Mouse (Mus musculus) lung, embryonic 14.5 days (tissue): ENCODE measurements around the gene Rnaseh2a. TPM values are rescaled to one million over a fixed set of nuclear protein-coding genes. Genes with fewer than 3 reads are reported as not detected.

Experiments used
- ATAC-seq: fragments of 200-750 bp; cut with Nextera tagmentation; 2 replicates; pipeline ENCODE4 v1.8.0; 2017; ENCODE audit warnings: mild to moderate bottlenecking, moderate TSS enrichment, moderate library complexity; ENCODE audit not compliant: insufficient read depth
- DNase-seq: peaks from one replicate; pipeline ENCODE4 v3.0.0-alpha.2; 2015
- H3K27ac ChIP-seq: fragments of 300-500 bp; sonication (generic); 2 replicates; pipeline ENCODE4 v1.5.1; 2014; ENCODE audit warnings: low read depth, mild to moderate bottlenecking, moderate library complexity
- H3K27me3 ChIP-seq: fragments of 300-500 bp; sonication (generic); 2 replicates; pipeline ENCODE4 v1.6.1; 2014; ENCODE audit warnings: low read length, control low read depth; ENCODE audit not compliant: insufficient read depth
- H3K36me3 ChIP-seq: fragments of 300-500 bp; sonication (generic); 2 replicates; pipeline ENCODE4 v1.6.1; 2014; ENCODE audit warnings: control low read depth; ENCODE audit not compliant: insufficient read depth
- H3K4me1 ChIP-seq: fragments of 300-500 bp; sonication (generic); 2 replicates; pipeline ENCODE4 v1.6.1; 2014; ENCODE audit warnings: antibody characterized with exemption, control low read depth; ENCODE audit not compliant: insufficient read depth
- H3K4me2 ChIP-seq: fragments of 300-500 bp; sonication (generic); 2 replicates; pipeline ENCODE4 v1.6.1; 2014; ENCODE audit warnings: mild to moderate bottlenecking
- H3K4me3 ChIP-seq: fragments of 300-500 bp; sonication (generic); 2 replicates; pipeline ENCODE4 v1.5.1; 2014; ENCODE audit warnings: low read depth, low read length
- H3K9ac ChIP-seq: fragments of 300-500 bp; sonication (generic); 2 replicates; pipeline ENCODE4 v1.6.1; 2014
- H3K9me3 ChIP-seq: fragments of 300-500 bp; sonication (generic); 2 replicates; pipeline ENCODE4 v1.6.1; 2016; ENCODE audit warnings: low read depth, low read length, control low read depth
- CTCF ChIP-seq: IDR thresholded peaks from 2 replicates; pipeline ENCODE4 v1.5.1; 2016; ENCODE audit warnings: antibody characterized with exemption, low read depth
- WGBS: fragments of 180-500 bp; shearing (Covaris S2); extraction: QIAGEN DNeasy Blood & Tissue Kit; methylation state at CpG from one replicate; pipeline ENCODE4 v1.1.7; 2014; 5-methylcytosine and 5-hydroxymethylcytosine counted together
- polyA plus RNA-seq: library from polyadenylated mRNA; unstranded; fragments of >200 nt; fragmentation: Nextera tagmentation; extraction: Ambion mirVana; gene quantifications from 2 replicates; pipeline ENCODE4 v1.2.1, GENCODE M21; 2014

Rnaseh2a gene
- 117 and 121 TPM in 2 replicates for polyA plus RNA-seq

DNA sequence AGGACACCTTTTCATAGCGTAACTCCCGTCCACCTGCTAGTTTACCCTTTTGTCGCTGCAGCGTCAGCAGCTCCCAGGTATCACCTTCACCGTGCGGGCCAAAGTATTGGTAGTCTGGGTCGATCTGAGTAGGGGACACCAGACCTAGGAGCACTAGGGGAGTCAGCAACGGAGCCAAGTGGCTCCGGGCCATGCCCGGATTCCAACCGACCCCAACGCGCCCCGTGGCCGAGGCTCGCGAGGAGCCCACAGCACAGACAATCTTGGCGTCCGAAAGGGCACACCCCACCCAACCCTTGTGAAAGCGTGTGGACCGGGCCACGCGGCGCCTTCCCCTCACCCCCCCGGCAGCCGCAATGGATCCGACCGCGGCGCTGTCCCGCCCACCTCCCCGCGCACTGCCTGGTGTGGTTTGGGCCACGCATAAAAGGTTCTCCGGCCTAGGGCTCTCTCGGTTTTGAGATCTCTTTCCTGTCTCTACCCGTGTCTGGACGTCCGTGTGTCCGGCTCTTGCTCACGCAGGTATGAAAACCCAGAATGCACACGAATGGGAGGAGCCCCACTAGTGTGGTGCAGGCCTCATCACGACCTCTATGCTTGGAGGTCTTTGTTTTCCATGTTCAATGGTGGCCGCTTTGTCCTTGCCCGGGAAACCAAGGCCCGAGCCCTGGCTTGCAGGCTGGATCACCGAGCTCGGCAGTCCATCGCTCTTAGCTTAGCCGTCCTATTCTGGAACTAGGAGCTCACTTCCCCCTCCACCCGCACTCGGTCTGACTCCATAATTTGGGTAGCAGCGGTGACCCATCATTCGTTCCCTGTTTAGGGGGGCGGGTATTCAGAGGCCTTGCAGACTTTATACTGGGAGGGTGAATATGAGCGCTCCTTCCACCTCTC, at the start of gene Rnaseh2a, which contains the start of the genes Gm49661 and Prdx2:
Gene Rnaseh2a (minus strand): TSS at position 527 of the 894 bp plus-strand sequence.
Gene Gm49661 (minus strand): TSS at position 193 of the 894 bp plus-strand sequence.
Gene Prdx2 (plus strand): TSS at position 347 of the 894 bp plus-strand sequence.
- Histone ChIP-seq H3K9me3 (no peaks in the 10 kb centered on the region), H3K27me3 (no peaks in the 10 kb centered on the region), H3K4me2 (peak within 1 kb of the TSS; percentile 95), H3K27ac (peak within 1 kb of the TSS; percentile 91), H3K36me3 (peaks cover 43% of the 10 kb centered on the region), H3K4me1 (peaks cover 7% of the 10 kb centered on the region), H3K4me3 (peak within 1 kb of the TSS; percentile 67), H3K9ac (peak within 1 kb of the TSS; percentile 94)
- TF ChIP-seq CTCF: no peak
- DNase-seq (peak; percentile 87), ATAC-seq (peak; percentile 72)
- WGBS: under 1% methylated on average over 56 of the region's 56 CpGs

DNA sequence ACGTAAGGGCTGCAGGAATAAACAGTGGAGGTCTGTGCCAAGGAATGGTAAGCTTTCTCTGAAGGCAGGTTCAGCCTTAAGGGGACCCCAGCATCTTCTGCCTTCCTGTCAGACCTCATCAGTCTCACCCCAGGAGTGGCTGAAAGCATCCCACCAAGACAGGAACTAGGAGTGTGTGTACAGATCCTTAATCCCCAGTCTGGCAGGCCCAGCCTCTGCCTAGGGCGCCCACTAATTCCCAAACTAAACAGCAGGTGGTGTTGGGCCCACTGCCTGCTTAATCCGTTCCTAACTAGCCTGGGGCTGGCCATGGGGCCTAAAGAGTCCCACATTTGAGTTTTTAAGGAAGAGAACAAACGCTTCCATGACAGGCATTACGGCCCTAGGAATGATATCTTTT, 47.6 kb upstream of the Rnaseh2a start:
- H3K9me3 ChIP-seq: no peaks in the 10 kb centered on the region
- H3K4me1 ChIP-seq: no peaks in the 10 kb centered on the region
- H3K27ac ChIP-seq: no peak overlapping the region
- ATAC-seq (no peak), DNase-seq (no peak)
- peaks cover 49% of the 10 kb centered on the region for H3K36me3 ChIP-seq
- no peak overlapping the region for H3K4me3 ChIP-seq
- WGBS: 45% methylated on average over 5 of the region's 5 CpGs
- TF ChIP-seq CTCF: no peak
- H3K4me2 ChIP-seq: no peak overlapping the region
- H3K9ac ChIP-seq: no peak overlapping the region
- H3K27me3 ChIP-seq: peaks cover 19% of the 10 kb centered on the region

DNA sequence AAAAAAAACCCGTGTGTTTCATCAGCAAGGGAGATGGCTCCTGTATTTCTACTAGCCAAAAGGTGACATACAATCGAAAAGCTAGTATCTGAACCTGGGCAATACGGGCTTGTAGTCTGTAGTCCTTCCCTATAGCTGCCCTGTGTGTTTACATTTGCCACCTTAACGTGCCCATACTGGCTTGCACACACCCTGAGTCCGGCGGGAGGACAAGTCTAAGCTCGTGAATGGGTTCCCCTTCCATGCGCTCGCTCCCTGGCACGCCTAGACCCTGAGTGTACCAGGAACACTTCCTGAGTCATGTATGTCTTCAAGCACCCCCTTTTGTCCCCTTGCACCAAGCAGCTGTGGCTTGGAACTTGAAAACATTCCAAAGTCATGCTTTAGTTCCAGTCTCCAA, 47.2 kb upstream of the Rnaseh2a start:
- H3K9ac ChIP-seq: no peak overlapping the region
- no peaks in the 10 kb centered on the region for H3K9me3 ChIP-seq
- WGBS: 54% methylated on average over 10 of the region's 10 CpGs
- no peak for DNase-seq
- H3K27ac ChIP-seq: no peak overlapping the region
- no peak overlapping the region for H3K4me2 ChIP-seq
- TF ChIP-seq CTCF: no peak
- H3K4me1 ChIP-seq: no peaks in the 10 kb centered on the region
- peaks cover 44% of the 10 kb centered on the region for H3K36me3 ChIP-seq
- H3K27me3 ChIP-seq: peaks cover 20% of the 10 kb centered on the region
- H3K4me3 ChIP-seq: no peak overlapping the region
- ATAC-seq: no peak

DNA sequence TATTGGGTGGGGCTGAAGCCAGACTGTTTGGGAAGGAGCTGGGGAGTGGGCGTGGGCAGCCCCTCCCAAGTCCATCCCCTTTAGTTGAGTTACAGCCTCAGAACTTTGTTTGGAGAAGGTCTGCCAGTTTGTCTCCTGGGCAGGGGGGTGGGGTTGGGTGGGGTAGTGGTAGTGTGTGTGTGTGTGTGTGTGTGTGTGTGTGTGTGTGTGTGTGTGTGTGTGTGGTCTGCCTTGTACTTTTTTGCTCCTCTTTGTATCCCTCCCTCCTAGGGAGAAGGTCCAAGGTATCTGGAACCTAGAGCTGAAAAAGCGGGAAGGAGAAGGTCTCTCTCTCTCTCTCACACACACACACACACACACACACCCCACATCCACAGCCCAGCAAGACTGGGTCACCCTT, 44.9 kb upstream of the Rnaseh2a start, which contains the start of gene Best2:
Gene Best2 (minus strand): TSS at position 101 of the 400 bp plus-strand sequence.
- no peak for ATAC-seq
- Histone ChIP-seq H3K4me2 (peak within 1 kb of the TSS; percentile 51), H3K27me3 (peaks cover 37% of the 10 kb centered on the region), H3K9me3 (no peaks in the 10 kb centered on the region), H3K4me1 (no peaks in the 10 kb centered on the region), H3K27ac (no peak within 1 kb of the TSS), H3K9ac (no peak within 1 kb of the TSS), H3K36me3 (peaks cover 22% of the 10 kb centered on the region), H3K4me3 (peak within 1 kb of the TSS; percentile 24)
- WGBS: 44% methylated on average over 2 of the region's 2 CpGs
- TF ChIP-seq CTCF: no peak
- DNase-seq: no peak

DNA sequence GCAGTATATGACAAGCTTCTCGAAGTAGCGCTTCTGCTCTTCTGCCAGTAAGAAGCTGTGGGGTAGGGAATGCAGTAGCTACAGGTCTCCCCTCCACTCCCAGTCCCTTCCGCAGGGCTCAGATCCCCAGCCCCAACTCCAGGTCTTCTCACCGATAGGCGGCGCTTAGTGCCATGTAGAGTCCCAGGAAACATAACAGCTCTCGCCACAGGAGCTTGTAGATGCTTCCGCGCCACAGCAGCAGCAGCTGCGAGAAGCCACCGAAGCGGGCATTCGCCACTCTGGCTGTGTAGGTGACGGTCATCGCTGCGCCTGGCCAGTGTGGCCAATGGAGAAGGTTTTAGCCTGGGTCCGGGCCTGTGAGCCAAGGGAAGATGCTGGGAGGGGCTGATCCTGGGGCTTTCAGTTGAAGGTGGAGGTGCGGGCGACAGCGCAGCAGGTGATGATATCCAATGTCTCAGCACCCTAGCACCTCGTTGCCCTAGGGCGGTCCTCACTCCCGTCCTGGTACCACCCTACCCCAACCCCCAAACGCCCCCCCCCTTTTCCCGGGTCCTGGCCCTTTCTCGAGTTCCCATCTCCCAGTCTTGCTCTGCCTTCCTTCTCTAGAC, 43.8 kb upstream of the Rnaseh2a start:
- no peak overlapping the region for H3K27ac ChIP-seq
- peak; percentile 50; the same call in 1 of the 2 replicates for ATAC-seq
- peaks cover 42% of the 10 kb centered on the region for H3K27me3 ChIP-seq
- peak; percentile 87 for DNase-seq
- peak overlapping the region; percentile 51 for H3K4me2 ChIP-seq
- 6% methylated on average over 26 of the region's 26 CpGs for WGBS
- no peaks in the 10 kb centered on the region for H3K4me1 ChIP-seq
- H3K4me3 ChIP-seq: peak overlapping the region; percentile 24
- H3K9ac ChIP-seq: no peak overlapping the region
- peak; percentile 79 for TF ChIP-seq CTCF
- no peaks in the 10 kb centered on the region for H3K9me3 ChIP-seq
- H3K36me3 ChIP-seq: peaks cover 11% of the 10 kb centered on the region; the same call in 1 of the 2 replicates

DNA sequence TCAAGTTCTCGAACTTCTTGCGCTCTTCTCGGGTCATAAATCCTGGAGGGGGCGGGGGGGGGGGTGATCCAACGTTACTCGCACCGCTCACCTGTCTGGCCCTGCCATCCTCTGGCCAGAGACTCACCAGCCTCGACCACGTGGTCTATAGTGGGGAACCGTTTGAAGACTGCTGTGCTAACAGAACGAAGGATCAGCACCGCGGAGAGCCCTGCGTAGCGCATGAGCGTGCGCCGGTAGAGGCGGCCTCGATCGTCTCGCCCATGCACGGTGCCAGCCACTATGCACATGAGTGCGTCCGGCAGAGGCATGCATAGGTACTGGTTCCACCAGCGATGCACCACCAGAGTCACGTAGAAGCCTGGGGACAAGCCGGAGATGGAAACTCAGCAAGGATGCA, 41.7 kb upstream of the Rnaseh2a start:
- no peak overlapping the region for H3K4me2 ChIP-seq

DNA sequence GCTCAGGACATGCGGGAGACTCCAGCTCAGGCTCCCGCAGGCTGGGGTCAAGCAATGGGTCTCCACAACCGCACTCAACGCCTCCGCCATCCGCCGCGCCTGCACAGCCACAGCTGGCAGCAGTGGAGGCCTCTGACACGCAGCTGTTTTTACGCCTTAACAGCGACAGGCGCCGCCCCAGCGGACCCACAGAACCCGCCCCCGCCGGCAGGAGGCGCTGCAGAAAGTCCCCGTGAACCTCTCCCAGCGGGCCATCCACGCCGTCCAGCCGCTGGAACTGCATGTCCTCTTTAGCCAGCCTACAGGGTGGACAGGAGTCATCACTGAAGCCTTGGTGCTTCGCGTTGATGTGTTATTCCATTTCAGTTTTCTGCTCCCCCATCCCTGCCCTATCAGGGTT, 38.1 kb upstream of the Rnaseh2a start:
- H3K27ac ChIP-seq: no peak overlapping the region
- DNase-seq (peak; percentile 35), ATAC-seq (no peak)
- peaks cover 33% of the 10 kb centered on the region for H3K27me3 ChIP-seq
- WGBS: 16% methylated on average over 25 of the region's 25 CpGs
- no peaks in the 10 kb centered on the region for H3K4me1 ChIP-seq
- no peak overlapping the region for H3K4me2 ChIP-seq
- no peaks in the 10 kb centered on the region for H3K9me3 ChIP-seq
- peak; percentile 54 for TF ChIP-seq CTCF
- no peak overlapping the region for H3K4me3 ChIP-seq
- H3K9ac ChIP-seq: no peak overlapping the region
- H3K36me3 ChIP-seq: no peaks in the 10 kb centered on the region

More for the DNA sequence above, 41.7 kb upstream of the Rnaseh2a start:
- H3K27ac ChIP-seq: no peak overlapping the region
- peaks cover 50% of the 10 kb centered on the region for H3K27me3 ChIP-seq
- ATAC-seq (no peak), DNase-seq (peak; percentile 24)
- H3K9ac ChIP-seq: no peak overlapping the region
- TF ChIP-seq CTCF: no peak
- H3K9me3 ChIP-seq: no peaks in the 10 kb centered on the region
- H3K4me1 ChIP-seq: no peaks in the 10 kb centered on the region
- H3K4me3 ChIP-seq: no peak overlapping the region
- no peaks in the 10 kb centered on the region for H3K36me3 ChIP-seq
- 14% methylated on average over 28 of the region's 28 CpGs for WGBS
